Mouse (Mus musculus) heart, embryonic 16.5 days (tissue): ENCODE data around the gene Calb2. TPM values are rescaled to one million over a fixed set of nuclear protein-coding genes. Genes with fewer than 3 reads are reported as not detected.

Experiments
- ATAC-seq: fragments of 200-750 bp; cut with Nextera tagmentation; replicated peaks from 2 replicates; pipeline ENCODE4 v1.8.0; 2017; ENCODE audit warnings: moderate number of reproducible peaks; ENCODE audit not compliant: insufficient read depth, low FRiP score; ENCODE audit errors: extremely low read depth
- H3K27ac ChIP-seq: fragments of 300-500 bp; sonication (generic); 2 replicates; pipeline ENCODE4 v1.5.1; 2014; ENCODE audit warnings: mild to moderate bottlenecking, low read length, control low read depth, moderate library complexity
- H3K27me3 ChIP-seq: fragments of 300-500 bp; sonication (generic); 2 replicates; pipeline ENCODE4 v1.6.1; 2014; ENCODE audit warnings: low read length, mixed read lengths; ENCODE audit not compliant: control insufficient read depth, insufficient read depth
- H3K36me3 ChIP-seq: fragments of 300-500 bp; sonication (generic); 2 replicates; pipeline ENCODE4 v1.6.1; 2014; ENCODE audit not compliant: control insufficient read depth, insufficient read depth
- H3K4me1 ChIP-seq: fragments of 300-500 bp; sonication (generic); 2 replicates; pipeline ENCODE4 v1.6.1; 2014; ENCODE audit warnings: low read length, mixed read lengths; ENCODE audit not compliant: control insufficient read depth, insufficient read depth
- H3K4me2 ChIP-seq: fragments of 300-500 bp; sonication (generic); 2 replicates; pipeline ENCODE4 v1.6.1; 2014; ENCODE audit warnings: low read depth, mild to moderate bottlenecking, control low read depth, low read length
- H3K4me3 ChIP-seq: fragments of 300-500 bp; sonication (generic); 2 replicates; pipeline ENCODE4 v1.5.1; 2014; ENCODE audit warnings: mild to moderate bottlenecking, control low read depth, low read length
- H3K9ac ChIP-seq: fragments of 300-500 bp; sonication (generic); 2 replicates; pipeline ENCODE4 v1.6.1; 2014; ENCODE audit warnings: low read length, control low read depth
- H3K9me3 ChIP-seq: fragments of 300-500 bp; sonication (generic); replicated peaks from 2 replicates; pipeline ENCODE4 v1.6.1; 2016; ENCODE audit warnings: low read length; ENCODE audit not compliant: control insufficient read depth
- WGBS: fragments of 180-500 bp; shearing (Covaris S2); extraction: QIAGEN DNeasy Blood & Tissue Kit; methylation state at CpG from one replicate; pipeline ENCODE4 v1.1.7; 2014; 5-methylcytosine and 5-hydroxymethylcytosine counted together
- polyA plus RNA-seq: library from polyadenylated mRNA; unstranded; fragments of >200 nt; fragmentation: Nextera tagmentation; extraction: Ambion mirVana; gene quantifications from 2 replicates; pipeline ENCODE4 v1.2.1, GENCODE M21; 2015

Gene Calb2
- polyA plus RNA-seq, 1 experiment from 2014 or later = 0.47 TPM

DNA sequence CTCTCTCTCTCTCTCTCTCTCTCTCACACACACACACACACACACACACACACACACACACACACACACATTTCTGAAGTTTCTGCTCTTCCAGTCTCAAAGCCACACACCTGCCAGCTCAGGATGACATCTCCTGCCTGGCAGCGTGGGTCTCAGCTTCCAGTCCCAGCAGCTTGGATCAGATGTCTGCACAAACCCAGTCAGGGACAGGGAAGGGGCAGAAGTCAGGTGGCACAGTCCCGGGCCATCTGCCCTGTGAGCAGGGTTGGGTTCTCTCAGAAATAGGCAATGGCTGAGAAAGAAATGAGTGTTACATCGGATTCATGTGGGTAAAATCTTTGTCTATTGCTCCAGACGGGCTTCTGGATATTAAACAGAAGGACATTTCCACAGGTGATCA, 27.2 kb downstream of the Calb2 start:
- no peaks in the 10 kb centered on the region for H3K27me3 ChIP-seq
- no peaks in the 10 kb centered on the region for H3K36me3 ChIP-seq
- H3K4me3 ChIP-seq = no peak overlapping the region
- H3K9me3 ChIP-seq = no peaks in the 10 kb centered on the region
- no peak overlapping the region for H3K9ac ChIP-seq
- no peak overlapping the region for H3K27ac ChIP-seq
- no peak overlapping the region for H3K4me2 ChIP-seq
- 58% methylated on average over 4 of the region's 4 CpGs for WGBS
- ATAC-seq = no peak
- H3K4me1 ChIP-seq = no peaks in the 10 kb centered on the region

DNA sequence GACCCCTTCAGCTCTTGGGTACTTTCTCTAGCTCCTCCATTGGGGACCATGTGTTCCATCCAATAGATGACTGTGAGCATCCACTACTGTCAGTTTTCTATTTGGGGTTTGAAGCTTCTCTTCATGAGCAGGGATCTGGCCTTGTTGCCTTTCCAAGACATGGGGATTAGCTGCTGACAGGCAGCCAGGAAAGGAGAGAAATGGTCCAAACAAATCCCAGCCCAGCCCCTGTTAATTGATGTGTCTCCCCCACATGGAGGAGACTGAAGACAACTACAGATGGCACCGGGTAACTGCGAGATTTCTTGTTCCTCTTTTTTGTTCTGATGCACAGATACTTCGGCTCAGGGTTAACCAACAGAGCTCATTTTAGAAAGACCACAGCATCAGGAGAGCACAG, 27.9 kb downstream of the Calb2 start:
- no peaks in the 10 kb centered on the region for H3K36me3 ChIP-seq

DNA sequence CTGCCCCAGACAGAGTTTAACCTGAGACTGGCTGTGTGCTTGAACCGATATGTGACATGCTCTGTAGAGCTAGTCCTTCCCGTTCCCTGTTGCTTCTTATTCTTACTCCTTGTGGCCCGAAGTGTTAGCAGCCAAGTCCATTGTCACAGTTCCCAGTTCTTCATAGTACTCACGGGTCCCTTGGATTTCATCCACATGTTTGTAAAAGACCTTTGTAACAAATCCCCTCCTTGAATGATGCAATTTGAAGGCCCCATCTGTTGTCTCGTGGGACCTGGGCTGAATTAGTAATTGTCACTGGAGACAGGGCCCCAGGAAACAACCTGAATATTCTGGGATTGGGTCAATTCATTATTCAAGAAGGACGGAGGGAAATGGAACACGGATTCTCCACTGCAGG, 32.5 kb downstream of the Calb2 start:
- no peak overlapping the region for H3K9ac ChIP-seq
- H3K4me3 ChIP-seq = no peak overlapping the region
- H3K4me1 ChIP-seq = no peaks in the 10 kb centered on the region
- no peaks in the 10 kb centered on the region for H3K9me3 ChIP-seq
- no peaks in the 10 kb centered on the region for H3K27me3 ChIP-seq
- no peak for ATAC-seq
- 74% methylated on average over 7 of the region's 7 CpGs for WGBS
- no peak overlapping the region for H3K27ac ChIP-seq
- H3K4me2 ChIP-seq = no peak overlapping the region
- no peaks in the 10 kb centered on the region for H3K36me3 ChIP-seq

More for the DNA sequence above, 27.9 kb downstream of the Calb2 start:
- no peaks in the 10 kb centered on the region for H3K4me1 ChIP-seq
- ATAC-seq = no peak
- no peak overlapping the region for H3K9ac ChIP-seq
- no peaks in the 10 kb centered on the region for H3K9me3 ChIP-seq
- H3K4me3 ChIP-seq = no peak overlapping the region
- 71% methylated on average over 3 of the region's 3 CpGs for WGBS
- no peaks in the 10 kb centered on the region for H3K27me3 ChIP-seq
- no peak overlapping the region for H3K4me2 ChIP-seq
- no peak overlapping the region for H3K27ac ChIP-seq

DNA sequence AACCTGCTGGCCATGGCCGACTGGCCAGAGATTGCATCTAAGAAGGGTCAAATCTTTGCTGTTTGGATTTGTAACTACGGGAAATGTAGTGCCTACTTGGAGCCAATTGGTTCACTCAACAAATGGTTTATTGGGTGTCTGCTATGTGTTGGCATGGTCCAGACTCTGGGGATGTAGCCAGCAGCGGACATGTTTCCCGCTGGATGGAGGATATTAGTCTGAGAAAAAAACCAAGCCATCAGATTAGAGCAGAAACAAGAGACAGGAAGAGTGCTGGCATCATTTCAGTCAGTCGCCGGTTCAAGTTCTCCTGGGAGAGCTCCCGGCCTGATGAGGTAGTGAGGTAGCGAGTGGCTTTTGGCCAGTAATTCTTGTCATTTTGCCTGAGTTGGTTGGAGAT, 33.8 kb downstream of the Calb2 start:
- Histone ChIP-seq H3K9ac (no peak overlapping the region), H3K36me3 (no peaks in the 10 kb centered on the region), H3K27ac (no peak overlapping the region), H3K4me1 (no peaks in the 10 kb centered on the region), H3K4me2 (no peak overlapping the region), H3K4me3 (no peak overlapping the region), H3K27me3 (no peaks in the 10 kb centered on the region), H3K9me3 (no peaks in the 10 kb centered on the region)
- WGBS = 81% methylated on average over 8 of the region's 8 CpGs
- no peak for ATAC-seq

DNA sequence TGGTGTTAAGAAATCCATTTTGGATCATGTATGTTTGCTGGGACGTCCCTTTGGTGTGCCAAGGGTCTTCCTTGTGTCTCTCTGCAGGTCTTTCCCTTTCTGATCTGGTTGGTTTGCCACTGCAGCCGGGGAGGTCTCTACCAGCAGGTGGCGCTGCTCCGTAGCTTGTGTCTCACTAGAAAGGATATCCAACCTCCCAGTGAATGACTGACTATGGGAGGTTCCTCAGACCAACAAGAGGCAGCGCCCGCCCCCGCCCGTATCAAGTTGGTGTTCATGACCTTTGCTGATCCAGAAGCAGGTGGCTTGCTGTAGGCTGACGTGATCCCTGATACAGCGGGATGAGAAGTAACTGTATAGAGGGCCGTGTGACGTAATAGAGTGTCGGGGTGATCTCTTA, 37.5 kb downstream of the Calb2 start:
- H3K27me3 ChIP-seq = no peaks in the 10 kb centered on the region
- WGBS = 18% methylated on average over 13 of the region's 13 CpGs
- H3K4me2 ChIP-seq = no peak overlapping the region
- H3K4me3 ChIP-seq = no peak overlapping the region
- H3K9ac ChIP-seq = no peak overlapping the region
- no peaks in the 10 kb centered on the region for H3K36me3 ChIP-seq
- no peak for ATAC-seq
- no peaks in the 10 kb centered on the region for H3K4me1 ChIP-seq
- no peaks in the 10 kb centered on the region for H3K9me3 ChIP-seq
- no peak overlapping the region for H3K27ac ChIP-seq

DNA sequence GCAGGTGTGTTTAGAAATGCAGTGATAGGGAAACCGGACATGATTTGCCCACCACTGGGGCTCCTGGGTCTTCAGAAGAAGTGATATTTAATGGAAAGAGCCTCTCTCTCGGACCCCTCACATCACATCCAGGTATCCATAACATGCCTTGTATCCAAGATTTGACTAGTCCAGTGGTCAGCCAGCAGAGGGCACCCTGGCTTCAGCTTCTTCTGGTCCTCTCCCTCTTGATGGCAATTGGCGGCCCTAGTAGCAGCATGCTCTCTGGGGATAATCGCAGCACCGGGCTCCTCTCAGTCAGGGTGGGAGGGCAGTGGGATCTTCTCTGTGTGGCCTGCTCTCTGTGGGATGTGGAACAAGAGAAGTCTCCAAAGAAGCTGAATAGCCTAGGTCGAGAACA, 48.3 kb downstream of the Calb2 start:
- H3K4me2 ChIP-seq = no peak overlapping the region
- WGBS = 40% methylated on average over 6 of the region's 6 CpGs
- no peaks in the 10 kb centered on the region for H3K36me3 ChIP-seq
- H3K9ac ChIP-seq = no peak overlapping the region
- H3K4me1 ChIP-seq = no peaks in the 10 kb centered on the region
- H3K27me3 ChIP-seq = no peaks in the 10 kb centered on the region
- ATAC-seq = no peak
- no peak overlapping the region for H3K27ac ChIP-seq
- H3K4me3 ChIP-seq = no peak overlapping the region
- H3K9me3 ChIP-seq = peaks cover 3% of the 10 kb centered on the region

DNA sequence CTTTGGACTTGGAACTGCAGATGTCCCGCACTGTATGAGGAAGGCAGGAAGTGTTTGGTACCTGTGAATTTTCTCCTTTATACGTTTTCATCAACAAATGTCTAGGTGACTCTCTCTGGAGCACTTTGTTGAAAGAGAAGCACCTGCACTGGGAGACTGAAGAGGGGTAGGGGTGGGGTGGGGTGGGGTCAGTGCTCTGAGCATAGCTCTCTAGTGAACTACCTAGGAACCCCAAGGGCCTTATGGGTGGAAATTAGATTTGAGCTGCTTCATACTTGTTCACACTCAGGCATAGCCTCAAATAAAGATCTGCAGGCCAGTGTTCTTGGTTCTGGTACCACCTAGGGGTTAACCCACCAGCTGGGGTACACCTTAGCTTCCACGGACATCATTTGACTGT, 65.4 kb downstream of the Calb2 start, which contains the start of gene Gm17720:
TSS of gene Gm17720 (minus strand) at position 101 of the 400 bp plus-strand sequence.
- ATAC-seq = no peak
- Histone ChIP-seq H3K27ac (no peak within 1 kb of the TSS), H3K27me3 (no peaks in the 10 kb centered on the region), H3K9me3 (no peaks in the 10 kb centered on the region), H3K36me3 (no peaks in the 10 kb centered on the region), H3K4me2 (no peak within 1 kb of the TSS), H3K4me1 (no peaks in the 10 kb centered on the region), H3K9ac (no peak within 1 kb of the TSS), H3K4me3 (no peak within 1 kb of the TSS)
- WGBS = 89% methylated on average over 3 of the region's 3 CpGs

DNA sequence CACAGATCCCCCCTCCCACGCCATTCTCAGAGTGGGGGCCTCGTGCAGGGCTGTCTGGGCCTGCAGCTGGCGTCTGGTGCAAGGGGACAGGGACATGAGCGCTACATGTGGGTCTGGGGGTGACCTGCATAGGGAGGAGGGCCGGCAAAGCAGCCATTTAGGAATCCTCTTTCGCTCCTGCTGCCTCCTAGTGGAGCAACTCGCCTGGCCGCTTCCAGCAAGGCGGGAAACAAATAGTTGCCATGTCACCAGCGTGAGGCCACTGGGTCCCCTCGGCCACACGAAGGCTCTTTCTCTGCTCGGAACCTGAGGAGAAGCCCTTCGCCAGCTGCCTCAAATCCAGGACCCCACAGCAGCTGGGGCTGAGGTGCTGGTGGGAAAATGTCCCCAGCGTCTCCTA, 66.3 kb downstream of the Calb2 start:
- Histone ChIP-seq H3K9ac (no peak overlapping the region), H3K4me1 (no peaks in the 10 kb centered on the region), H3K27ac (no peak overlapping the region), H3K27me3 (no peaks in the 10 kb centered on the region), H3K4me2 (no peak overlapping the region), H3K36me3 (no peaks in the 10 kb centered on the region), H3K9me3 (no peaks in the 10 kb centered on the region), H3K4me3 (no peak overlapping the region)
- WGBS = 81% methylated on average over 15 of the region's 15 CpGs
- ATAC-seq = no peak

DNA sequence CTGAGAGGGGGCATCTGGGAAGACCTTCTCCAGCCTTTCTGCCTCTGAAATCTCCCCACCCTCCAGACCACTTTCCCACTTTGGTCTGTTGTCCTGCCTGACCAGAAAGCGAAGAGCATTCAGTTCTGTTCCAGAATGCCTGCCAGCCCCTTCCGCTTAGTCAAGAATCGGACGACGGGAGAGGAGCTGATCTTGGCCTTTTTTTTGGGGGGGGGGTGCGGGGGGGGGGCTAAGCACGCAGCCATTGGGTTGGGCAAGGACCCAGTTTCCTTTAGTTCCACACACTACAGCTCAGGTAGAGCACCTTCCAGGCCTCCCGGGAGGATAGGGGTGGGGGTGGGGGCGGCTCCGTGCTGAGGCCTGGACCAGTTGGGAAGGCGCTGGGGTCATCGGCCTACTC, 67.1 kb downstream of the Calb2 start, which contains the start of gene Gm21964:
TSS of gene Gm21964 (plus strand) at position 301 of the 400 bp plus-strand sequence.
- H3K4me2 ChIP-seq = no peak within 1 kb of the TSS
- no peaks in the 10 kb centered on the region for H3K4me1 ChIP-seq
- H3K9me3 ChIP-seq = no peaks in the 10 kb centered on the region
- H3K4me3 ChIP-seq = no peak within 1 kb of the TSS
- WGBS = 84% methylated on average over 12 of the region's 12 CpGs
- H3K27ac ChIP-seq = no peak within 1 kb of the TSS
- ATAC-seq = no peak
- no peak within 1 kb of the TSS for H3K9ac ChIP-seq
- H3K27me3 ChIP-seq = no peaks in the 10 kb centered on the region
- no peaks in the 10 kb centered on the region for H3K36me3 ChIP-seq

DNA sequence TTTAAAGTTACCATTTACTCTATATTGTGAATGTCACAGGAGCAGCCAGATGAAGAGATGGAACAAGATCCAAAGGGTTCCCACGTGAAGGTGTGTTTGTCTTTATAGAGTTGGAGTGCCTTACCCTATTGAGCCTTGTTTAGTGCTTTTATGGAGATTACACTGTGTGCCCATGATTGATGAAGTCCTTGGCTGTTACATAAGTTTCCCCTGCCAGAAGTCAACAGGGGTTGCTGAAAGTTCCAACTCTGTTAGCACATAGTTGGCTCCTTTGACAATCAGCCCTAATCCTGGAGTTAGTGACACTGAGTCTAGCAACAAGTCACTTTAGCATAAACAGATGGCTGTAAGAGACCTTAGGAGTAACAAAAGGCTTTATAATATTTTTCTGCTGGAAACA, 76.1 kb downstream of the Calb2 start:
- Histone ChIP-seq H3K9me3 (peaks cover 21% of the 10 kb centered on the region), H3K27me3 (no peaks in the 10 kb centered on the region), H3K4me1 (no peaks in the 10 kb centered on the region), H3K27ac (no peak overlapping the region), H3K9ac (no peak overlapping the region), H3K36me3 (peaks cover 26% of the 10 kb centered on the region), H3K4me2 (no peak overlapping the region), H3K4me3 (no peak overlapping the region)
- 51% methylated on average over 1 of the region's 1 CpGs for WGBS
- ATAC-seq = no peak
